Mouse (Mus musculus) heart, embryonic 12.5 days (tissue): ENCODE measurements at regions not wholly inside any gene's neighbourhood (a gene's known extent, or its start where the extent isn't known, plus 50 kb on each side); places are given as distances from the start of the nearest gene placed in this dataset.

Source experiments
- ATAC-seq: fragments of 200-750 bp; cut with Nextera tagmentation; 2 replicates; pipeline ENCODE4 v1.8.0; 2017; ENCODE audit warnings: moderate TSS enrichment, moderate library complexity; ENCODE audit not compliant: insufficient number of reproducible peaks, low FRiP score
- H3K27ac ChIP-seq: fragments of 300-500 bp; sonication (generic); 2 replicates; pipeline ENCODE4 v1.5.1; 2016; ENCODE audit warnings: mild to moderate bottlenecking, moderate library complexity; ENCODE audit not compliant: poor library complexity, severe bottlenecking
- H3K27me3 ChIP-seq: fragments of 300-500 bp; sonication (generic); replicated peaks from 2 replicates; pipeline ENCODE4 v1.6.1; 2016; ENCODE audit warnings: mild to moderate bottlenecking, moderate library complexity
- H3K36me3 ChIP-seq: fragments of 300-500 bp; sonication (generic); 2 replicates; pipeline ENCODE4 v1.6.1; 2016; ENCODE audit warnings: mild to moderate bottlenecking, moderate library complexity
- H3K4me1 ChIP-seq: fragments of 300-500 bp; sonication (generic); replicated peaks from 2 replicates; pipeline ENCODE4 v1.6.1; 2016; ENCODE audit warnings: mild to moderate bottlenecking
- H3K4me2 ChIP-seq: fragments of 300-500 bp; sonication (generic); 2 replicates; pipeline ENCODE4 v1.6.1; 2016; ENCODE audit warnings: mild to moderate bottlenecking, moderate library complexity
- H3K4me3 ChIP-seq: fragments of 300-500 bp; sonication (generic); 2 replicates; pipeline ENCODE4 v1.5.1; 2016; ENCODE audit warnings: mild to moderate bottlenecking
- H3K9ac ChIP-seq: fragments of 300-500 bp; sonication (generic); 2 replicates; pipeline ENCODE4 v1.6.1; 2016; ENCODE audit warnings: mild to moderate bottlenecking, moderate library complexity
- H3K9me3 ChIP-seq: fragments of 300-500 bp; sonication (generic); replicated peaks from 2 replicates; pipeline ENCODE4 v1.6.1; 2016; ENCODE audit warnings: mild to moderate bottlenecking, moderate library complexity
- WGBS: fragments of 180-500 bp; shearing (Covaris S2); methylation state at CpG from one replicate; pipeline ENCODE4 v1.1.7; 2016; 5-methylcytosine and 5-hydroxymethylcytosine counted together

DNA sequence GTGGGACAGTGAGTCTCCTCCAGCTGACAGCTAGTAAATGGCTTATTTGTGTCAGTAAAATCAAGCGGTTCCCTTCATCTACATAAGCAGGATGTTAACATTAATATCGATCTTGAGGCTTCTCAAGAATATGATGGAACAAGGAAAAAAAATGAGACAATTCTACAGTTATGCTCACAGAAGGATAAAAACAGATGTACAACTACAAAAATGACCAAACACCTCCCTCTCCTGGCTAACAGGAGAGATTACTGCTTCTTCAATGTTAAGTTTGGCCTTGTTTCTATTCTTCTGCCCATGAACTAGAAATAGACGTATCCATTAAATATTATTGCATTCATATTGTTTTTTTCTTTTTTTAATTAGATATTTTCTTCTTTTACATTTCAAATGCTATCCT lies 63.2 kb upstream of the Tmpo start:
- WGBS, result 80% methylated on average over 3 of the region's 3 CpGs
- no peak overlapping the region for H3K4me3 ChIP-seq
- peaks cover 27% of the 10 kb centered on the region for H3K4me1 ChIP-seq
- no peak overlapping the region for H3K4me2 ChIP-seq
- H3K27me3 ChIP-seq, result no peaks in the 10 kb centered on the region
- no peaks in the 10 kb centered on the region for H3K9me3 ChIP-seq
- H3K9ac ChIP-seq, result no peak overlapping the region
- no peaks in the 10 kb centered on the region for H3K36me3 ChIP-seq
- ATAC-seq, result no peak
- H3K27ac ChIP-seq, result no peak overlapping the region

GRCm38 (mm10) chr10:91242491-91243046 lies 61.5 kb upstream of the Tmpo start:
- Histone ChIP-seq H3K9ac (no peak overlapping the region), H3K4me1 (peaks cover 33% of the 10 kb centered on the region), H3K9me3 (no peaks in the 10 kb centered on the region), H3K4me2 (no peak overlapping the region), H3K4me3 (no peak overlapping the region), H3K36me3 (no peaks in the 10 kb centered on the region), H3K27ac (no peak overlapping the region), H3K27me3 (no peaks in the 10 kb centered on the region)
- ATAC-seq, result no peak
- 79% methylated on average over 5 of the region's 5 CpGs for WGBS

DNA sequence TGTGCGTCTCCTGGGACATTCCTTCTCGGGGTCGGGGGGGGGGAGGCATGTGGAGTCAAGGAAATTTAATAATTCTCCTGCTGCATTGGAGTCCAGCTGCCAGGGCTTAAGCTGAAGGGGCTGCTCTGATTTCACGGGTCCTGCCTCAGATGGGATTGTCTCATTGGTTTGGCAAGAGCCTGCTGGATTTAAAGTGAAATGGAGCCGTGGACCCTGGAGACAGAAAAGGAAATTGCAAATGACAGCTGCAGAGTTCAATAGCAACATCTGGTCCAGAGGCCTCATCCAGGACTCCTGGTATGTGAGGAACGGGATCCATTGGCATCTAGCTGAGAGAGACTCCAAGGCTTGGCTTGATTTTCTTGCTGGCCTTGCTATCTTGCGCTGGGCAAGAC lies 60.5 kb upstream of the Tmpo start:
- no peaks in the 10 kb centered on the region for H3K27me3 ChIP-seq
- peaks cover 41% of the 10 kb centered on the region for H3K4me1 ChIP-seq
- no peaks in the 10 kb centered on the region for H3K36me3 ChIP-seq
- H3K27ac ChIP-seq, result peak overlapping the region; percentile 84
- 42% methylated on average over 7 of the region's 7 CpGs for WGBS
- H3K9ac ChIP-seq, result no peak overlapping the region
- H3K9me3 ChIP-seq, result no peaks in the 10 kb centered on the region
- no peak overlapping the region for H3K4me3 ChIP-seq
- H3K4me2 ChIP-seq, result peak overlapping the region; percentile 44
- no peak for ATAC-seq

- peak overlapping the region; percentile 44 for H3K4me2 ChIP-seq
- WGBS, result 25% methylated on average over 10 of the region's 10 CpGs
- H3K4me1 ChIP-seq, result peaks cover 41% of the 10 kb centered on the region
- ATAC-seq, result peak; percentile 65
- H3K4me3 ChIP-seq, result no peak overlapping the region
- H3K36me3 ChIP-seq, result no peaks in the 10 kb centered on the region
- H3K9ac ChIP-seq, result no peak overlapping the region
- no peaks in the 10 kb centered on the region for H3K27me3 ChIP-seq
- H3K9me3 ChIP-seq, result no peaks in the 10 kb centered on the region
- H3K27ac ChIP-seq, result peak overlapping the region; percentile 84
Observed at GRCm38 (mm10) chr10:91240856-91241610, 59.9 kb upstream of the Tmpo start.

DNA sequence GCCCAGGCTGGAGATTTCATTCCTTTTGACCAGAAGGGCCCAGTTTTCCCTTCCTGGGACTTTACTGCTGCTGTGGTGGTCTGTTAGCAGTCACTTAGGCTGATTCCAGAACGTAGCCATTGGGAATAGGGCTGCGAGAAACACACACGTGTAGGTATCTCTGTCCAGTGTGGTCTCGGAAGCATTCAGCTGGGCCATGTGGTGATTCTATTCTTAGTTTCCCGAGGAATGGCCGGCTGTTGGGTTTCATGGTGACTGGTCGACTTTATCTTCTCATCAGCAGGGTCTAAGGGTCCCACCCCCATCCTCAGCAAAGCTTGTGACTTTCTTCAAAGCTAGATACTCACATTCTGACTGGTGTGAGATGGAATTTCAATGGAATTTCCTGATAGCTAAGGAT lies 59.2 kb upstream of the Tmpo start:
- Histone ChIP-seq H3K9me3 (no peaks in the 10 kb centered on the region), H3K4me1 (peaks cover 41% of the 10 kb centered on the region), H3K36me3 (no peaks in the 10 kb centered on the region), H3K27me3 (no peaks in the 10 kb centered on the region), H3K4me2 (no peak overlapping the region), H3K4me3 (no peak overlapping the region), H3K27ac (no peak overlapping the region), H3K9ac (no peak overlapping the region)
- 25% methylated on average over 7 of the region's 7 CpGs for WGBS
- ATAC-seq, result no peak

GRCm38 (mm10) chr10:91236844-91237243 lies 55.7 kb upstream of the Tmpo start:
- Histone ChIP-seq H3K36me3 (no peaks in the 10 kb centered on the region), H3K27me3 (no peaks in the 10 kb centered on the region), H3K9me3 (no peaks in the 10 kb centered on the region), H3K9ac (no peak overlapping the region), H3K4me3 (no peak overlapping the region), H3K4me2 (0 out of 2 replicates have a peak overlapping the region, but pooled peaks have one; percentile 5), H3K27ac (peak overlapping the region; percentile 62), H3K4me1 (peaks cover 35% of the 10 kb centered on the region)
- ATAC-seq, result peak; percentile 76
- WGBS, result 14% methylated on average over 7 of the region's 7 CpGs

DNA sequence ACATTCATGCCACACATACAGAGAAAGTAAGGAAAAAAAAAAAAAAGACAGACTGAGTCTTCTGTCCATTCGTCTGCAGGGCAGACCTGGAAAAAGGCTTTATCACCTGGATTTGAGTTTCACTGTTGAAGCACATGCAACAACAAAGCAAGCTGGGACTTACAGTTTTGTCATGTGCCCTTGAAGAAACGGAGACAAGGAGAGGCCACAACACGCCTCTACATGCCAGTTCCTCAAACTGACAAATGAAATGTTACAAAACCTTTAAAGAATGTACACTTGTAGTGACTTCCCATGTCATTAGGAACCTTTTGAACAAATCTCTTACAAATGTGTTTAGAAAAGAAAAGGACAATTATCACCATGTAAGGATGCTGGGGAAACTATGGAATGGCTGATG lies 53.6 kb upstream of the Tmpo start:
- WGBS, result 78% methylated on average over 3 of the region's 3 CpGs
- Histone ChIP-seq H3K36me3 (no peaks in the 10 kb centered on the region), H3K4me1 (peaks cover 27% of the 10 kb centered on the region), H3K9me3 (no peaks in the 10 kb centered on the region), H3K27ac (no peak overlapping the region), H3K27me3 (no peaks in the 10 kb centered on the region), H3K4me3 (no peak overlapping the region), H3K9ac (no peak overlapping the region), H3K4me2 (no peak overlapping the region)
- no peak for ATAC-seq
